Mouse (Mus musculus): ENCODE measurements at regions not wholly inside any gene's neighbourhood (a gene's known extent, or its start where the extent isn't known, plus 50 kb on each side); places are given as distances from the start of the nearest gene placed in this dataset.

DNA sequence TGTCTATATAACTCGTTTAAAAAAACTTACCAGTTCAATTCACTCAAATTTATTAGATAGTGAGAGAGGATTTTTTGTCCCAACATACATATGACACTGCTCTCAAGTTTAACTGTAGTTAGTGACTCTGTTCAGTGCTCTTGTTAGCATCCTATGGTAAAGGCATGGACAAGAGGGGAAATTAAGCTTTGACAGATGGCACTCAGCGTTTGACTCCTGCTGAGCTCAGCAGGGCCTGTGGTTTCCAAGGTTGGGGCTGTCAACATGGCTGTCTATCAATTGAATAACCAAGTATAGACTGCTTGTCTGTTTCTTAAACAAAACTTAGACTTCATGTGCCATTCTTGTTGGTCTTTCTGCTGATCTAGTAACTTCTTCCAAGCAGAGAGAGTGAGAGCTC lies 122.9 kb upstream of the Efemp1 start:
- 65% methylated on average over 2 of the region's 2 CpGs for WGBS
- Histone ChIP-seq H3K4me2 (ENCODE audit: low read depth, low read length) (no peak overlapping the region), H3K4me3 (ENCODE audit: low read depth, low read length) (no peak overlapping the region), H3K9ac (replicated peaks; ENCODE audit: low read depth, low read length) (no peak overlapping the region), H3K9me3 (replicated peaks; ENCODE audit: control insufficient read depth, low read length) (no peaks in the 10 kb centered on the region), H3K27ac (ENCODE audit: low read depth) (no peak overlapping the region), H3K36me3 (replicated peaks; ENCODE audit: control insufficient read depth, insufficient read depth, low read length) (no peaks in the 10 kb centered on the region), H3K27me3 (ENCODE audit: control insufficient read depth, insufficient read depth, low read length) (no peaks in the 10 kb centered on the region), H3K4me1 (ENCODE audit: control insufficient read depth, insufficient read depth) (no peaks in the 10 kb centered on the region)
- no peak for DNase-seq (ENCODE audit: low spot score)
- TF ChIP-seq CTCF (IDR thresholded peaks at IDR 0.05; ENCODE audit: low read depth) = no peak
- no peak for TF ChIP-seq EP300 (IDR thresholded peaks at IDR 0.05; ENCODE audit: low read depth)
- ATAC-seq (ENCODE audit: insufficient read depth, low read depth) = no peak

DNA sequence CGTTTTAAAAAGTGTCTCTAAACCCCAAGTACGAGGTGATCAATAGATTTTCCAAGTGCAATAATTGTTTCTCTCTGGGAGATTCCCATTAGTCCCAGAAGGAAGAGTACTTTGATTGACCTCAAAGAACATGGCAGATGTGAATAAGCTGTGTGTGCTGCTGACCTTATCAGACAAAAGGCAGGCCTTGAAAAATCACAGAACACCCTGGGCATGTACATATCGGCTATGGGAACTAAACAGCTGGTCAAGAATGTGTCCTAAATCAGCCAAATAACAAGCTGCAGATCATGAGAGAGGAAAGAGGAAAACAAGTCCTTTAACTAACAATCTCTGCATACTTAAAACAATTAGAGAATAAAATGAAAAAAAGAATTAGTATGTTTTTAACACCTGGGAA lies 125.4 kb upstream of the Ccdc85a start:
- Histone ChIP-seq H3K4me2 (ENCODE audit: low read depth, low read length) (no peak overlapping the region), H3K9me3 (replicated peaks; ENCODE audit: control insufficient read depth, low read length) (no peaks in the 10 kb centered on the region), H3K27me3 (ENCODE audit: control insufficient read depth, insufficient read depth, low read length) (no peaks in the 10 kb centered on the region), H3K4me3 (ENCODE audit: low read depth, low read length) (no peak overlapping the region), H3K27ac (ENCODE audit: low read depth) (no peak overlapping the region), H3K9ac (replicated peaks; ENCODE audit: low read depth, low read length) (no peak overlapping the region), H3K4me1 (ENCODE audit: control insufficient read depth, insufficient read depth) (peaks cover 3% of the 10 kb centered on the region; the same call in 1 of the 2 replicates), H3K36me3 (replicated peaks; ENCODE audit: control insufficient read depth, insufficient read depth, low read length) (no peaks in the 10 kb centered on the region)
- TF ChIP-seq EP300 (IDR thresholded peaks at IDR 0.05; ENCODE audit: low read depth) = no peak
- no peak for TF ChIP-seq CTCF (IDR thresholded peaks at IDR 0.05; ENCODE audit: low read depth)
- no peak for DNase-seq (ENCODE audit: low spot score)
- no peak for ATAC-seq (ENCODE audit: insufficient read depth, low read depth)
- 50% methylated on average over 3 of the region's 3 CpGs for whole genome bisulfite sequencing

DNA sequence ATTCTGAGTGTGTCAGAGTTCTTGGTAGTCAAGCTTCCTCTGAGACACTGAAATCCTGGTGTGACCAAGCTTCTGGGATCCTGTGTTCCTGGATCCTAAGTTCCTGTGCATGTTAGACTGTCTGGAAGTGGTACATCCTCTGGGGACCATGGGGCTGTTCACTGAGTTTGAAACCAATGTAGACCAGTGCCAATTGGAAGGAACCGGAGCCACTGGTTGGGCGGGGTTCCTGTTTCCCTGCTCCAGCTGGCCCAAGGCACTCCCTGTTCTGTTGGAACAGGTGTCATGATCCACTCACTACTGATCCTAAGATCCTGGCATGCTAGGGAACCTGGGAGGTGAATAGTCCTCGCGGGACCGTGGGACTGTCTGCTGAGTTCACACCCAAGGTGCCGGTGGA lies 124.3 kb upstream of the Ccdc85a start:
- DNase-seq (ENCODE audit: low spot score) (no peak), ATAC-seq (ENCODE audit: insufficient read depth, low read depth) (no peak)
- Histone ChIP-seq H3K27ac (ENCODE audit: low read depth) (no peak overlapping the region), H3K36me3 (replicated peaks; ENCODE audit: control insufficient read depth, insufficient read depth, low read length) (no peaks in the 10 kb centered on the region), H3K9me3 (replicated peaks; ENCODE audit: control insufficient read depth, low read length) (no peaks in the 10 kb centered on the region), H3K27me3 (ENCODE audit: control insufficient read depth, insufficient read depth, low read length) (no peaks in the 10 kb centered on the region), H3K4me1 (ENCODE audit: control insufficient read depth, insufficient read depth) (peaks cover 3% of the 10 kb centered on the region; the same call in 1 of the 2 replicates), H3K9ac (replicated peaks; ENCODE audit: low read depth, low read length) (no peak overlapping the region), H3K4me3 (ENCODE audit: low read depth, low read length) (no peak overlapping the region), H3K4me2 (ENCODE audit: low read depth, low read length) (no peak overlapping the region)
- 94% methylated on average over 6 of the region's 6 CpGs for WGBS
- TF ChIP-seq EP300 (IDR thresholded peaks at IDR 0.05; ENCODE audit: low read depth) (no peak), CTCF (IDR thresholded peaks at IDR 0.05; ENCODE audit: low read depth) (no peak)

DNA sequence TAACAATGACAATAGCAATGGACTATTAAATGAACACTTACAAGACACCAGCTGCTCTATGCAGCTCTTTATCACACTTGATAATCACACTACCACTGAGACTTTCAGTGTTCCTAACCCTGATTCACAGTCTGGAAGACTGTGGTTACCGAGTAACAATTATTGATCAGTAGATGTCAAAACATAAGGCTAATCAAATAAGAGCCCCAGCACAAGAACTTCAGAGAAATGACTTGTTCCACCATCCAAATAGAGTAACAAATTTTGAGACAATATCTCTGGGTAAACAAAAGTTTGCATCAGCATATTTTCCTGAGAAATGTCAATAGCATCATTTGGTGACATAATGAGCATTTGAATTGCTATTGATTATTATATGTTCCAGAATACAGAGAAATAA lies 118.3 kb upstream of the Ccdc85a start:
- H3K9ac ChIP-seq (replicated peaks; ENCODE audit: low read depth, low read length) = no peak overlapping the region
- H3K4me1 ChIP-seq (ENCODE audit: control insufficient read depth, insufficient read depth) = peaks cover 6% of the 10 kb centered on the region
- H3K27me3 ChIP-seq (ENCODE audit: control insufficient read depth, insufficient read depth, low read length) = no peaks in the 10 kb centered on the region
- H3K4me2 ChIP-seq (ENCODE audit: low read depth, low read length) = no peak overlapping the region
- ATAC-seq (ENCODE audit: insufficient read depth, low read depth) (no peak), DNase-seq (ENCODE audit: low spot score) (no peak)
- H3K4me3 ChIP-seq (ENCODE audit: low read depth, low read length) = no peak overlapping the region
- no peaks in the 10 kb centered on the region for H3K36me3 ChIP-seq (replicated peaks; ENCODE audit: control insufficient read depth, insufficient read depth, low read length)
- no peak for TF ChIP-seq CTCF (IDR thresholded peaks at IDR 0.05; ENCODE audit: low read depth)
- TF ChIP-seq EP300 (IDR thresholded peaks at IDR 0.05; ENCODE audit: low read depth) = no peak
- no peak overlapping the region for H3K27ac ChIP-seq (ENCODE audit: low read depth)
- 85% methylated on average over 1 of the region's 1 CpGs for WGBS
- H3K9me3 ChIP-seq (replicated peaks; ENCODE audit: control insufficient read depth, low read length) = no peaks in the 10 kb centered on the region

DNA sequence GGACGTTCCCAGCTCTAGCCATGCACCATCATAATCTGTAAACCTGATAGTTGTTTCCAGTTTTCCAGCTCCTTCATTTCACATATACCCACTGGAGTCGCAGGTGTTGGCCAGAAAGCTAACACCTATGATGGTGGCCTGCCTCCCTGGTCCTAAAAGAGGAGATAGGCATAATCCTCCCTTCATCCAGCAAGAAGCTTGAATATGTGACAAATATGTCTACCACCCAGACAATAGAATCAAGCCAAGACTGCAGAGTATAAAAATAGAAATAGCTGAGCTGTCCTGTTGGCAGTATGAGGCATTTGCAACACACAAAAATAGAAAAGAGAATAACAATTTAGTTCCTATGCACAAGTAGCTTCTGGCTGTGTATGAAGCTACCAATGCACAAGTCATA lies 117.3 kb upstream of the Ccdc85a start:
- peak overlapping the region; percentile 39 for H3K27ac ChIP-seq (ENCODE audit: low read depth)
- no peak overlapping the region for H3K9ac ChIP-seq (replicated peaks; ENCODE audit: low read depth, low read length)
- 58% methylated on average over 2 of the region's 2 CpGs for WGBS
- H3K27me3 ChIP-seq (ENCODE audit: control insufficient read depth, insufficient read depth, low read length) = no peaks in the 10 kb centered on the region
- H3K9me3 ChIP-seq (replicated peaks; ENCODE audit: control insufficient read depth, low read length) = no peaks in the 10 kb centered on the region
- no peak overlapping the region for H3K4me2 ChIP-seq (ENCODE audit: low read depth, low read length)
- DNase-seq (ENCODE audit: low spot score) (peak; percentile 30), ATAC-seq (ENCODE audit: insufficient read depth, low read depth) (peak; percentile 53; the same call in 1 of the 2 replicates)
- TF ChIP-seq CTCF (IDR thresholded peaks at IDR 0.05; ENCODE audit: low read depth) (no peak), EP300 (IDR thresholded peaks at IDR 0.05; ENCODE audit: low read depth) (no peak)
- no peak overlapping the region for H3K4me3 ChIP-seq (ENCODE audit: low read depth, low read length)
- H3K36me3 ChIP-seq (replicated peaks; ENCODE audit: control insufficient read depth, insufficient read depth, low read length) = no peaks in the 10 kb centered on the region
- peaks cover 6% of the 10 kb centered on the region for H3K4me1 ChIP-seq (ENCODE audit: control insufficient read depth, insufficient read depth)

DNA sequence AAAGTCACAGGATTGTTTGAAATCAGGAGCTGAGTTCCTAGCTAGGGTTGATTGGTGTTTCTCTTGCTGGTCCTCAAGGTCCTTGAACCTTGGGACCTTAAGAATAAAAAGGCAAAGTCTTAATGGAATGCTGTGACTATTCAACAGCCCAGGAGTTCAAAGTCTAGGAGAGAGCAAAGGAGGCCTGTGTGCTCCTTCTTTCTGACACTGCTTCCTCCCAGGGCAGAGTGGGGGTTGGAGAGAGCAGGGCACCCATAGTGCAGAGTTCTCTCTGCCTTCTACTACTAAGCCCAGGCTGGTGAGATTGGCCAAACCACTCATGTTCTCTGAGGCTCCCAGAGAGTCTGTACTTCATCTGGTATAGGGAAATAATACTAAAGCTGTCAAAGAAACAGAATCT lies 115.6 kb upstream of the Ccdc85a start:
- no peak overlapping the region for H3K4me3 ChIP-seq (ENCODE audit: low read depth, low read length)
- no peak for DNase-seq (ENCODE audit: low spot score)
- no peaks in the 10 kb centered on the region for H3K36me3 ChIP-seq (replicated peaks; ENCODE audit: control insufficient read depth, insufficient read depth, low read length)
- peaks cover 11% of the 10 kb centered on the region for H3K4me1 ChIP-seq (ENCODE audit: control insufficient read depth, insufficient read depth)
- TF ChIP-seq CTCF (IDR thresholded peaks at IDR 0.05; ENCODE audit: low read depth) (no peak), EP300 (IDR thresholded peaks at IDR 0.05; ENCODE audit: low read depth) (no peak)
- no peak overlapping the region for H3K27ac ChIP-seq (ENCODE audit: low read depth)
- H3K9me3 ChIP-seq (replicated peaks; ENCODE audit: control insufficient read depth, low read length) = no peaks in the 10 kb centered on the region
- H3K9ac ChIP-seq (replicated peaks; ENCODE audit: low read depth, low read length) = no peak overlapping the region
- H3K4me2 ChIP-seq (ENCODE audit: low read depth, low read length) = no peak overlapping the region
- H3K27me3 ChIP-seq (ENCODE audit: control insufficient read depth, insufficient read depth, low read length) = no peaks in the 10 kb centered on the region
- no peak for ATAC-seq (ENCODE audit: insufficient read depth, low read depth)

Measured in heart, postnatal 0 days (tissue).